Mouse (Mus musculus): Measurements from ENCODE around the gene Upk2.
A peak's percentile ranks its signal among the peaks of the same experiment; 100 is the strongest.

Gene Upk2

GRCm38 (mm10) chr9:44406906-44407751, 47.6 kb downstream of the Upk2 start, which contains the start of the genes Rps25 and Trappc4:
Rps25 (plus strand) TSS chr9:44407139.
Trappc4 (minus strand) TSS chr9:44407600.
- DNase-seq (ENCODE audit: low spot score), result peak; percentile 81

GRCm38 (mm10) chr9:44405011-44405410, 49.8 kb downstream of the Upk2 start:
- DNase-seq (ENCODE audit: low spot score), result no peak
